Mouse (Mus musculus): Measurements from ENCODE around the gene Pax5. TPM values are rescaled to one million over a fixed set of nuclear protein-coding genes. Genes with fewer than 3 reads are reported as not detected.
A peak's percentile ranks its signal among the peaks of the same experiment; 100 is the strongest.

The Pax5 gene
- polyA plus RNA-seq, 1 experiment from 2014 or later: 0.05 TPM

GRCm38 (mm10) chr4:44577293-44577692 is 133.0 kb downstream of the Pax5 start:
- DNase-seq (ENCODE audit: low spot score): no peak
- WGBS: 42% methylated on average over 5 of the region's 5 CpGs
- H3K36me3 ChIP-seq (ENCODE audit: insufficient read depth, low read length): no peaks in the 10 kb centered on the region
- H3K4me1 ChIP-seq (ENCODE audit: insufficient read depth, low read depth, low read length): no peaks in the 10 kb centered on the region
- no peak overlapping the region for H3K4me3 ChIP-seq (ENCODE audit: low read depth, low read length)
- no peak for ATAC-seq
- no peak overlapping the region for H3K9ac ChIP-seq (replicated peaks; ENCODE audit: low read depth)
- H3K4me2 ChIP-seq (replicated peaks; ENCODE audit: low read depth, low read length): no peak overlapping the region
- TF ChIP-seq EP300 (IDR thresholded peaks at IDR 0.05): no peak
- peak; percentile 72 for TF ChIP-seq CTCF (IDR thresholded peaks at IDR 0.05)
- no peaks in the 10 kb centered on the region for H3K27me3 ChIP-seq (replicated peaks; ENCODE audit: insufficient read depth, low read length)
- no peak overlapping the region for H3K27ac ChIP-seq (ENCODE audit: low read length)
- H3K9me3 ChIP-seq (ENCODE audit: low read length): no peaks in the 10 kb centered on the region

GRCm38 (mm10) chr4:44576786-44577185 is 133.5 kb downstream of the Pax5 start:
- ATAC-seq (no peak), DNase-seq (ENCODE audit: low spot score) (no peak)
- H3K36me3 ChIP-seq (ENCODE audit: insufficient read depth, low read length): no peaks in the 10 kb centered on the region
- TF ChIP-seq CTCF (IDR thresholded peaks at IDR 0.05) (no peak), EP300 (IDR thresholded peaks at IDR 0.05) (no peak)
- H3K27ac ChIP-seq (ENCODE audit: low read length): no peak overlapping the region
- no peak overlapping the region for H3K9ac ChIP-seq (replicated peaks; ENCODE audit: low read depth)
- 47% methylated on average over 5 of the region's 5 CpGs for WGBS
- no peak overlapping the region for H3K4me2 ChIP-seq (replicated peaks; ENCODE audit: low read depth, low read length)
- H3K4me3 ChIP-seq (ENCODE audit: low read depth, low read length): no peak overlapping the region
- H3K27me3 ChIP-seq (replicated peaks; ENCODE audit: insufficient read depth, low read length): no peaks in the 10 kb centered on the region
- H3K4me1 ChIP-seq (ENCODE audit: insufficient read depth, low read depth, low read length): no peaks in the 10 kb centered on the region
- H3K9me3 ChIP-seq (ENCODE audit: low read length): no peaks in the 10 kb centered on the region

GRCm38 (mm10) chr4:44573017-44573416 is 137.3 kb downstream of the Pax5 start:
- no peak overlapping the region for H3K4me3 ChIP-seq (ENCODE audit: low read depth, low read length)
- DNase-seq (ENCODE audit: low spot score) (no peak), ATAC-seq (no peak)
- no peaks in the 10 kb centered on the region for H3K4me1 ChIP-seq (ENCODE audit: insufficient read depth, low read depth, low read length)
- TF ChIP-seq CTCF (IDR thresholded peaks at IDR 0.05) (no peak), EP300 (IDR thresholded peaks at IDR 0.05) (no peak)
- no peak overlapping the region for H3K4me2 ChIP-seq (replicated peaks; ENCODE audit: low read depth, low read length)
- no peak overlapping the region for H3K9ac ChIP-seq (replicated peaks; ENCODE audit: low read depth)
- 71% methylated on average over 5 of the region's 5 CpGs for WGBS
- no peak overlapping the region for H3K27ac ChIP-seq (ENCODE audit: low read length)
- H3K36me3 ChIP-seq (ENCODE audit: insufficient read depth, low read length): no peaks in the 10 kb centered on the region
- no peaks in the 10 kb centered on the region for H3K27me3 ChIP-seq (replicated peaks; ENCODE audit: insufficient read depth, low read length)
- H3K9me3 ChIP-seq (ENCODE audit: low read length): no peaks in the 10 kb centered on the region

- Histone ChIP-seq H3K9ac (replicated peaks; ENCODE audit: low read depth) (no peak overlapping the region), H3K27ac (ENCODE audit: low read length) (no peak overlapping the region), H3K4me1 (ENCODE audit: insufficient read depth, low read depth, low read length) (no peaks in the 10 kb centered on the region), H3K27me3 (replicated peaks; ENCODE audit: insufficient read depth, low read length) (no peaks in the 10 kb centered on the region), H3K9me3 (ENCODE audit: low read length) (no peaks in the 10 kb centered on the region), H3K36me3 (ENCODE audit: insufficient read depth, low read length) (no peaks in the 10 kb centered on the region), H3K4me3 (ENCODE audit: low read depth, low read length) (no peak overlapping the region), H3K4me2 (replicated peaks; ENCODE audit: low read depth, low read length) (no peak overlapping the region)
- 34% methylated on average over 5 of the region's 5 CpGs for WGBS
- DNase-seq (ENCODE audit: low spot score) (no peak), ATAC-seq (no peak)
- TF ChIP-seq EP300 (IDR thresholded peaks at IDR 0.05): no peak
- TF ChIP-seq CTCF (IDR thresholded peaks at IDR 0.05): no peak
Observed at GRCm38 (mm10) chr4:44572373-44572772, 137.9 kb downstream of the Pax5 start.

GRCm38 (mm10) chr4:44569138-44569537 is 141.1 kb downstream of the Pax5 start:
- Histone ChIP-seq H3K36me3 (ENCODE audit: insufficient read depth, low read length) (no peaks in the 10 kb centered on the region), H3K9ac (replicated peaks; ENCODE audit: low read depth) (no peak overlapping the region), H3K4me3 (ENCODE audit: low read depth, low read length) (no peak overlapping the region), H3K4me1 (ENCODE audit: insufficient read depth, low read depth, low read length) (no peaks in the 10 kb centered on the region), H3K27ac (ENCODE audit: low read length) (no peak overlapping the region), H3K9me3 (ENCODE audit: low read length) (no peaks in the 10 kb centered on the region), H3K27me3 (replicated peaks; ENCODE audit: insufficient read depth, low read length) (no peaks in the 10 kb centered on the region), H3K4me2 (replicated peaks; ENCODE audit: low read depth, low read length) (no peak overlapping the region)
- TF ChIP-seq CTCF (IDR thresholded peaks at IDR 0.05): no peak
- TF ChIP-seq EP300 (IDR thresholded peaks at IDR 0.05): no peak
- DNase-seq (ENCODE audit: low spot score) (peak; percentile 40), ATAC-seq (peak; percentile 57; the same call in 1 of the 2 replicates)
- WGBS: 73% methylated on average over 10 of the region's 10 CpGs

- WGBS: 62% methylated on average over 10 of the region's 10 CpGs
- TF ChIP-seq CTCF (IDR thresholded peaks at IDR 0.05) (no peak), EP300 (IDR thresholded peaks at IDR 0.05) (no peak)
- no peaks in the 10 kb centered on the region for H3K36me3 ChIP-seq (ENCODE audit: insufficient read depth, low read length)
- no peak overlapping the region for H3K9ac ChIP-seq (replicated peaks; ENCODE audit: low read depth)
- no peak for DNase-seq (ENCODE audit: low spot score)
- no peaks in the 10 kb centered on the region for H3K9me3 ChIP-seq (ENCODE audit: low read length)
- H3K4me3 ChIP-seq (ENCODE audit: low read depth, low read length): no peak overlapping the region
- no peak overlapping the region for H3K4me2 ChIP-seq (replicated peaks; ENCODE audit: low read depth, low read length)
- H3K27ac ChIP-seq (ENCODE audit: low read length): no peak overlapping the region
- ATAC-seq: no peak; the same call in 1 of the 2 replicates
- no peaks in the 10 kb centered on the region for H3K27me3 ChIP-seq (replicated peaks; ENCODE audit: insufficient read depth, low read length)
- no peaks in the 10 kb centered on the region for H3K4me1 ChIP-seq (ENCODE audit: insufficient read depth, low read depth, low read length)
Observed at GRCm38 (mm10) chr4:44568666-44569065, 141.6 kb downstream of the Pax5 start.

GRCm38 (mm10) chr4:44566401-44566800 is 143.9 kb downstream of the Pax5 start:
- Histone ChIP-seq H3K9ac (replicated peaks; ENCODE audit: low read depth) (no peak overlapping the region), H3K36me3 (ENCODE audit: insufficient read depth, low read length) (no peaks in the 10 kb centered on the region), H3K27ac (ENCODE audit: low read length) (no peak overlapping the region), H3K9me3 (ENCODE audit: low read length) (no peaks in the 10 kb centered on the region), H3K4me1 (ENCODE audit: insufficient read depth, low read depth, low read length) (no peaks in the 10 kb centered on the region), H3K27me3 (replicated peaks; ENCODE audit: insufficient read depth, low read length) (no peaks in the 10 kb centered on the region), H3K4me2 (replicated peaks; ENCODE audit: low read depth, low read length) (no peak overlapping the region), H3K4me3 (ENCODE audit: low read depth, low read length) (no peak overlapping the region)
- no peak for TF ChIP-seq EP300 (IDR thresholded peaks at IDR 0.05)
- TF ChIP-seq CTCF (IDR thresholded peaks at IDR 0.05): no peak
- 58% methylated on average over 8 of the region's 8 CpGs for WGBS
- ATAC-seq: no peak
- no peak for DNase-seq (ENCODE audit: low spot score)
